Mouse (Mus musculus): Measurements from ENCODE around the gene Taok3. TPM values are rescaled to one million over a fixed set of nuclear protein-coding genes. Genes with fewer than 3 reads are reported as not detected.

Gene Taok3
- polyA plus RNA-seq, 1 experiment: 6.6 TPM

DNA sequence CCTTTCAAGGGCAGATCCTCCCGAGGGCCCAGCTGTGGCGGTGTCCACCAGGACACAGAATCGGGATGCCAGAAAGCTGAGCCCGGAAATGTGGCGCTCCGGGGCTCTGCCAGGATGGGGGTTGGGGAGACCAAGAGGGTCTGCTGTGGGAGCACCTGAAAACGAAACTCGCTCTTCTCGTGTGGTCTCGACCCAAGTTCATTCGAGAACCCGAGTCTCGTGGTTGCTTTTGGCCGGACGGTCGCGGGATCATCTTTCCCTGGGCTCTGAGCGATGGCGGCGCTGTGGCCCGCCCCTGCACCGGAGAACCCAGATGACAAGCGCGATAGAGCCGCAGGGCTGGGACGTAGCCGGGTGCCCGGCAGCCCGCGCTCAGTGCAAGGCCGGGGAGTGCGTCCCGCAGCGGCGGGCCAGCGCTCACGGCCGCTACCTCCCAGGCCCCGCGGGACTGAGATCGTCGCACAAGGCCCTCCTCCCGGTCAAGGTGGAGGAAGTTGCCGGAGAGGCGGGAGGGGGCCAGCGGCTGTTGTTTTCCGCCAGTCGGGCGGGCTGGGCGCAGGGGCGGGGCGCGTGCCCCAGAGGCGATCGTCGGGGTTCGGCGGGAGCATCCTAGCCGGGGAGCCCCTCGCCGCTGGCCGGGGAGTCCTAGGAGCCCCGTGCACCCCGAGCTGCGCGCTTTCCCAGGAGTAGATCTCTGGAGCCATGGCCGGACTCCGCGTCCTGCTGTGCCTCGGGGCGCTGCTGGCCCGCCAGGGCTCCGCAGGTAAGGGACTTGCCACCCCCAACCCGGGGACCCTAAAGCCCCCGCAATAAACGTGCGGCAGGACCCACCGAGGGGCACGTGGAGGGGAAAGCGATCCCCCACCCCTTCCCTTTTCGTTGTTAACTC, 199.1 kb downstream of the Taok3 start, which contains the start of gene Vsig10:
Vsig10 (plus strand) TSS at position 343 of the 889 bp plus-strand sequence.
- no peaks in the 10 kb centered on the region for H3K27me3 ChIP-seq (ENCODE audit: control insufficient read depth, insufficient read depth, insufficient read length)

DNA sequence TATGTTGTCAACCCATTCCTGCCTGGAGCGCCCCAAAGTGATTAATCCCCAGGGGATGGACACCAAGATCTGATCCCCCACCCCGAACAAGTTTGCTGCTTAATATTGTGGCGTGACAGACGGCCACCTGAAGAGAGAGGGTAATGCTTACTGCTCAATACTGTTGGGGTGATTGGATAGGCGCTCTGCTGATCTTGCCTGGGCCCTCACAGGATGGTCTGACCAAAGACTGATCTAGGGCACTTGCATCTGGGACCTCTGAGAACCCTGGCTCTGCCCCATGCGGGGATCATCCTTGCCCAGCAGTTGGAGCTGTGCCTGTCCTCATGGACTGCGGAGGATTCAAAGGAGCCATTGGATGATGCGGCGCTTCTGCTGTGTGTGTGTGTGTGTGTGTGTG, 203.8 kb downstream of the Taok3 start:
- Histone ChIP-seq H3ac (ENCODE audit: control insufficient read depth, insufficient read length, low read depth) (no peak overlapping the region), H3K36me3 (ENCODE audit: control insufficient read depth, insufficient read depth) (no peaks in the 10 kb centered on the region), H3K79me2 (ENCODE audit: control insufficient read depth, insufficient read depth) (no peaks in the 10 kb centered on the region), H3K4me3 (ENCODE audit: insufficient read depth, poor library complexity, severe bottlenecking) (no peak overlapping the region), H3K79me3 (ENCODE audit: low read depth) (no peaks in the 10 kb centered on the region), H3K27me3 (ENCODE audit: control insufficient read depth, insufficient read depth, insufficient read length) (no peaks in the 10 kb centered on the region)
- TF ChIP-seq MYOG (IDR thresholded peaks at IDR 0.05; ENCODE audit: control insufficient read depth, extremely low read depth, insufficient read length) (no peak), CTCF (IDR thresholded peaks at IDR 0.05; ENCODE audit: control insufficient read depth, insufficient read depth, insufficient read length) (no peak), CEBPB (IDR thresholded peaks at IDR 0.05; ENCODE audit: low read depth) (no peak), FOSL1 (IDR thresholded peaks at IDR 0.05; ENCODE audit: insufficient read depth, low read length, poor library complexity, severe bottlenecking) (no peak), USF1 (IDR thresholded peaks at IDR 0.05; ENCODE audit: low read depth) (no peak), MYOD1 (IDR thresholded peaks at IDR 0.05; ENCODE audit: control insufficient read depth, insufficient read length, low read depth) (no peak), MAX (IDR thresholded peaks at IDR 0.05) (no peak)

More for the DNA sequence above, 199.1 kb downstream of the Taok3 start, which contains the start of gene Vsig10:
- Histone ChIP-seq H3ac (ENCODE audit: control insufficient read depth, insufficient read length, low read depth) (peak within 1 kb of the TSS; percentile 69), H3K79me2 (ENCODE audit: control insufficient read depth, insufficient read depth) (no peaks in the 10 kb centered on the region), H3K4me3 (ENCODE audit: insufficient read depth, poor library complexity, severe bottlenecking) (peak within 1 kb of the TSS; percentile 50), H3K36me3 (ENCODE audit: control insufficient read depth, insufficient read depth) (no peaks in the 10 kb centered on the region), H3K79me3 (ENCODE audit: low read depth) (no peaks in the 10 kb centered on the region)
- TF ChIP-seq MYOG (IDR thresholded peaks at IDR 0.05; ENCODE audit: control insufficient read depth, extremely low read depth, insufficient read length) (no peak), CTCF (IDR thresholded peaks at IDR 0.05; ENCODE audit: control insufficient read depth, insufficient read depth, insufficient read length) (peak; percentile 20)

Other genes starting within 250 kb of the Taok3 start
- 76.0 TPM for gene Suds3, start 4.0 kb upstream of the Taok3 start, polyA plus RNA-seq (2012; fragmentation: generic; extraction: Trizol)
- gene Pebp1, start 167.5 kb downstream of the Taok3 start, polyA plus RNA-seq (2012; fragmentation: generic; extraction: Trizol): 697 TPM
- 5.2 TPM for gene Vsig10, start 199.0 kb downstream of the Taok3 start, polyA plus RNA-seq (2012; fragmentation: generic; extraction: Trizol)
- gene Wsb2, start 237.2 kb downstream of the Taok3 start, polyA plus RNA-seq (2012; fragmentation: generic; extraction: Trizol): 131 TPM